Mouse (Mus musculus) spleen, adult 2 months (tissue): Measurements from ENCODE around the gene Osbp.

Experiments used
- CTCF ChIP-seq: fragments of 200-500 bp; IDR thresholded peaks from 2 replicates; pipeline ENCODE4 v1.5.1; 2011; ENCODE audit warnings: mild to moderate bottlenecking, inconsistent platforms; ENCODE audit not compliant: insufficient read depth, insufficient read length, insufficient replicate concordance; ENCODE audit errors: extremely low read depth
- POLR2A ChIP-seq: fragments of 200-500 bp; IDR thresholded peaks from 2 replicates; pipeline ENCODE4 v1.6.1; 2011; ENCODE audit warnings: low read depth, low read length, inconsistent platforms

DNA sequence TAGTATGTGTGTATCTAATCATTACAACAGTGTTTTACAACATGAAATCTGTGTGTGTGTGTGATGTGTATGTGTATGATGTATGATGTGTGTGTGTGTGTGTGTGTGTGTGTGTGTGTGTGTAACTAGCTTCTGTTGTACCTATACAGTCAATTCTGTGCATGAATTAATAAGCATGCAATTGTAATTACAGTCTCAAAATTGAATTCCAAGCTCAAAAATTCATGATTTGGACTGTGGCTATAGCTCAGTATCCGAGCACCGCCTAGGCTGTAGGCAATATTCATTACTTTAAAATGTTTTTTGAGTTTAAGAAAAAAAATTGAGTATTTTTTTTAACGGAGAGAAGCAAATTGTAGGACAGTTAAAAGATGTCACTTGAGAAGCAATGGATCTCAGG, 35.9 kb downstream of the Osbp start:
- TF ChIP-seq POLR2A (no peak), CTCF (no peak)
